ENCODE assay signal across 17 mouse cellular contexts in the genomic region with DNA sequence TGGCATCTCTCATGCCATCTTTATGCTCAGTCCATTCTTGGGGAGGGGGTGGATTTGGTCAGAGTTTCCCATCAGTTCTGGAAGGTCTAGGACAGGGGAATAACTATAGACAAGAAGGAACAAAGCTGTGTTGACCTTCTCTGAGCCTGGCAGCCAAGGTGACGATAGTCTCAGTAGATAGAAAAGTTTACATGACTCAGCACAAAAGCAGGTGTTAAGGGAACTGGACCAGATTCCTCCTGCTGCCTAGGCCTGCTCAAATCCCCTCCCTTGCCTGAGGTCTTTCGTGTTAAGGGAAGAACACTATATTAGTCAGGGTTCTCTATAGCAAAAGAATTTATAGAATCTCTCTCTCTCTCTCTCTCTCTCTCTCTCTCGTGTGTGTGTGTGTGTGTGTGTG. TPM values are rescaled to one million over a fixed set of nuclear protein-coding genes. Genes with fewer than 3 reads are reported as not detected.
"Had no signal": no experiment of that assay in that cellular context is flagged by ENCODE, and none has a peak within 500 bp of the region (broad histone marks: within the 10 kb centered on the region; RNA-seq: fewer than 3 reads in every experiment).

No protein-coding gene starts in this region.

- H3K9ac ChIP-seq: limb, embryonic 12.5 days; liver, embryonic 14.5 days; midbrain, embryonic 13.5 days; neural tube, embryonic 12.5 days; stomach, embryonic 15.5 days had no signal

- H3K4me3 ChIP-seq: layer of hippocampus, adult 2 months; limb, embryonic 12.5 days; midbrain, embryonic 13.5 days; neural tube, embryonic 12.5 days; stomach, embryonic 15.5 days had no signal

- H3K27me3 ChIP-seq: limb, embryonic 12.5 days; midbrain, embryonic 13.5 days; neural tube, embryonic 12.5 days; stomach, embryonic 15.5 days had no signal

- DNase-seq: kidney, adult 11 months; kidney, postnatal 10 days; kidney, postnatal 4 days; lung, adult 18-20 months; retina, postnatal 1 day; right cerebral cortex, postnatal 4 days; spleen, adult 18-20 months; thymus, postnatal 36 days had no signal

- H3K4me1 ChIP-seq: limb, embryonic 12.5 days; midbrain, embryonic 13.5 days; neural tube, embryonic 12.5 days; stomach, embryonic 15.5 days had no signal

- H3K36me3 ChIP-seq: limb, embryonic 12.5 days; midbrain, embryonic 13.5 days; neural tube, embryonic 12.5 days; stomach, embryonic 15.5 days had no signal

- H3K4me2 ChIP-seq: limb, embryonic 12.5 days; midbrain, embryonic 13.5 days; neural tube, embryonic 12.5 days; stomach, embryonic 15.5 days had no signal

- H3K9me3 ChIP-seq: limb, embryonic 12.5 days; midbrain, embryonic 13.5 days; neural tube, embryonic 12.5 days; stomach, embryonic 15.5 days had no signal

- H3K27ac ChIP-seq: layer of hippocampus, adult 2 months; limb, embryonic 12.5 days; liver, embryonic 14.5 days; midbrain, embryonic 13.5 days; neural tube, embryonic 12.5 days; stomach, embryonic 15.5 days had no signal

- ATAC-seq: midbrain, embryonic 13.5 days had no signal

RNA-seq across cellular contexts. Expression of gene Agrp, which starts 57.5 kb away (rescaled TPM):
- total RNA-seq: layer of hippocampus, adult 2 months; layer of hippocampus, postnatal 10 days; liver, adult 2 months; neutrophil, adult 5-6 weeks had no signal
- polyA plus RNA-seq: liver, adult 2 months had no signal
